16 mouse cellular contexts compared by ENCODE assay signal in genomic region chr2:139708194-139708899, GRCm38 (mm10). TPM values are rescaled to one million over a fixed set of nuclear protein-coding genes. Genes with fewer than 3 reads are reported as not detected.
"Had no signal": no experiment of that assay in that cellular context is flagged by ENCODE, and none has a peak within 500 bp of the region (broad histone marks: within the 10 kb centered on the region; RNA-seq: fewer than 3 reads in every experiment).

No protein-coding gene starts in this region.

- ATAC-seq: intestine, embryonic 16.5 days; midbrain, embryonic 13.5 days had no signal

- H3K36me3 ChIP-seq: limb, embryonic 13.5 days; midbrain, embryonic 13.5 days; neural tube, embryonic 15.5 days; stomach, embryonic 15.5 days had no signal

- H3K4me1 ChIP-seq: neural tube, embryonic 15.5 days; stomach, embryonic 15.5 days had no signal

- H3K9ac ChIP-seq: limb, embryonic 13.5 days; liver, embryonic 14.5 days; midbrain, embryonic 13.5 days; neural tube, embryonic 15.5 days; stomach, embryonic 15.5 days had no signal

- DNase-seq: kidney, adult 2 months; kidney, postnatal 36 days; layer of hippocampus, adult 9-11 months; left cerebral cortex, postnatal 4 days; right cerebral cortex, postnatal 4 days; spleen, adult 18-20 months; thymus, adult 2 months; thymus, postnatal 25 days had no signal

- H3K4me3 ChIP-seq: limb, embryonic 13.5 days; midbrain, embryonic 13.5 days; neural tube, embryonic 15.5 days; stomach, embryonic 15.5 days had no signal

- H3K9me3 ChIP-seq: limb, embryonic 13.5 days; midbrain, embryonic 13.5 days; neural tube, embryonic 15.5 days; stomach, embryonic 15.5 days had no signal

- H3K27me3 ChIP-seq: limb, embryonic 13.5 days; midbrain, embryonic 13.5 days; neural tube, embryonic 15.5 days; stomach, embryonic 15.5 days had no signal

- H3K27ac ChIP-seq: limb, embryonic 13.5 days; liver, embryonic 14.5 days; midbrain, embryonic 13.5 days; neural tube, embryonic 15.5 days; stomach, embryonic 15.5 days had no signal

- H3K4me2 ChIP-seq: limb, embryonic 13.5 days; midbrain, embryonic 13.5 days; neural tube, embryonic 15.5 days; stomach, embryonic 15.5 days had no signal

RNA-seq across cellular contexts. Expression of gene Ism1, which starts 30.4 kb away (rescaled TPM):
- total RNA-seq: liver, adult 2 months; megakaryocyte-erythroid progenitor cell, adult 5-6 weeks had no signal
